Mouse (Mus musculus): ENCODE results near the gene Galns. TPM values are rescaled to one million over a fixed set of nuclear protein-coding genes. Genes with fewer than 3 reads are reported as not detected.

The Galns gene
- total RNA-seq, 2 experiments from 2014 or later: 11.8 to 13.9 TPM

DNA sequence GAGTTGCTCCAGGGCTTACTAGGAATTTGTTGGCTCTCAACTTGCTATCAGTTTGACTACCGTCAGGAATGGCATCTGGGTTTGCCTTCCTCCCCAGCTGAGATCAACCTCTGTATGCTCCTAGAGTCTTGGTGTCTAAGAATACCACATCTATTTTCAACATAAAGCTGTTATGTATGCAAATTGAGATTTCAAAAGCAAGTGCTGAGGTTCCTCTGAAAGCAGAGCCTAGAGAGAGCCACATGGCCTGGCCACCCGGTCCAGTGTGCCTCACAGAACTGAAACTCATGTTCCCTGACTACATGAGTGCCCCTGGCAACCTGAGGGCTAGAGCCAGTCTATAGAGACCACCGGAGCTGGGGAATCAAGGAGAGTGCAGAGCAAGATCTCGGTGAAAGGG lies 5.9 kb downstream of the Galns start:
- TF ChIP-seq CTCF (conservative IDR thresholded peaks at IDR 0.05): no peak
- DNase-seq (ENCODE audit: low spot score in 2 of 2): no peak
- Histone ChIP-seq H3K4me3 (no peak overlapping the region), H3K27ac (no peak overlapping the region)

DNA sequence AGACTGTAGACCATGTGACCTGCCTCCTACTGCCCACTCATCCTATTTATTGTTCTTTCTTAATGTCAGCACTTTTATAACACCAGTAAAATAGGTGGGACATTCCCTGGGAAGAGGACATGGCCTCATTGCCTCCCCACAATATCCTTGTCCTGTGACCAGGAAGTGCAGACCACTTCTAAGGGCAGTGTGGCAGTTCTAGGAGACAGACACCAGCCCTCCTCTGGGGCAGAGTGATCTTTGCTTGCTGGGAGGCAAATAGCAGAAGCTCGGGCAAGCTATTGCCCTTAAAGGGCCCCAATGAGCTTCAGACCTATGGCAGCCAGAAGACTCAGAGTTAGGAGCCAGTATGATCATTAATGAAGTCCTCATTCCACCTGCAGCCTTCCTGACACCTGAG lies 6.6 kb downstream of the Galns start:
- no peak for DNase-seq (ENCODE audit: low spot score in 2 of 2)
- no peak overlapping the region for H3K27ac ChIP-seq
- no peak for TF ChIP-seq CTCF (conservative IDR thresholded peaks at IDR 0.05)

DNA sequence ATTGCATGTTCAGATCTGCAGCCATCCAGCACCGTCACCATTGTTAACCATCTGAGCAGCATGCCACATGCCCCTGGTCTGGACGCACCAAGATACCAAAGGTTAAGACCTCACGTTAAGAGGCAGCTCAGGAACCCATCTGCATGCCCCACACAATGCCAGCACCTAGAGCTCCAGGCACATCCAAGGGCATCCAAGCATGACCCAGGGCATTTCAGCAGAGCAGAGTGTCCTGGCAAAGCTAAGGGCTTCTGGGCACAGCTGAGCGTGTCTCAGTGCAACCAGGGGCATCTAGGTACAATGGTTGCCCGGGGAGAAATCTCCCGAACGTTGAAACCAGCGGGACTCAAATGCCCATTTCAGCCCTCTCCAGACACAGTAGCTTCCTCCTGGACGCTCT lies 10.6 kb downstream of the Galns start:
- no peak overlapping the region for H3K27ac ChIP-seq
- TF ChIP-seq CTCF (conservative IDR thresholded peaks at IDR 0.05): no peak
- no peak overlapping the region for H3K4me3 ChIP-seq
- no peak for DNase-seq (ENCODE audit: low spot score in 2 of 2)

More for the DNA sequence above, 6.6 kb downstream of the Galns start:
- no peak overlapping the region for H3K4me3 ChIP-seq

DNA sequence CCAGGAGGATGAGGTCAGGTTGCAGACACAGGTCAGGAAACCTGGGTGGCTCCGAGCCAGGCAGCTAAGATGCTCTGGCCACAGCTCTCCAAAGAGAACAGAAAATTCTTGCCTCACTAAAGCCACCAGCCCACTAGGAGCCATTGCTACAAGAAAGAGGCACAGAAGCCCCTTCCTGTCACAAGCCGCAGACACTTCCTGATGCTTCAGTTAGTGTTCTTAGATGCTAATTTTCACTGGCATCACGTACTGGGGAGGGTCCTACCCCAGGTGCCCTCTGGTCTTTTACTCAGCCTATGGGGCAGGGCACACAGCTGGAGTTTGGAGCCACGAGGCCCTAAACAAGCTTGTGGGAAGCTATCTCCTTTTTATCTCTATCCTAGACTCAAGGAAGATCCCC lies 15.2 kb downstream of the Galns start:
- Histone ChIP-seq H3K4me3 (no peak overlapping the region), H3K27ac (no peak overlapping the region)
- no peak for TF ChIP-seq CTCF (conservative IDR thresholded peaks at IDR 0.05)
- DNase-seq (ENCODE audit: low spot score in 2 of 2): no peak

DNA sequence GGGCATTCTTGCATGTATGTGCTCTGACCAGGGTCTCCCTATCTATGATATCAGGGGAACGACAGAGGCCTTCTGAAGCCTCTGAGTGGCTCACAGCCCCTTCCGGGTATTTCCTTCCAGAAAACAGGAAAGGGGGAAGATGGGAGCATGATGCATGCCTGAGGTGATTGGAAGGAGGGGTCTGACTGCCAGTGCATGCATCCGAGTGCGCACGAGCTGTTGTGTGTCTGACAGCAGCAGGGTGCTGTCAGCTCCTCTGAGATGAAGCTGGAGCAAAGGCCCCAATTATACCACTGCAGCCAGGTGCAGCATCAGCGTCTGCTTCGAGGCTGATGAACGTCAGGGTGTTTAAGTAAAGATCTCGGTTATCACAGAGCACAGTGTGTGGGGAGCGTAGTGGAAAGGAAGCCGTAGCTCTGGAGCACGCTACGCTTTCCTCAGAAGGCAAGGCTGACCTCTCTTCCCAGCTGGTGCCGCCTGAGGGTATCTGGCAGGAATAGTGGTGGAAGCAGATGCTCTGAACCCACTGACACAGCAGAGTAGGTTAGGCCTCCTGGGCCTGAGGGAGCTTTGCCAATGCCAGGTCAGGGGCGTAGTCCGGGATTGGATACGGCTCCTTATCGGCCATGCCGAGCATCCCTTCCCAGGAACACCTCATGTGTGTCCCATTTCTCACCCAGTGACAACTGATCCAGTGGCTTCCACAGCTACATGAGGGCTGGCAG lies 17.3 kb downstream of the Galns start:
- Histone ChIP-seq H3K4me3 (no peak overlapping the region), H3K27ac (no peak overlapping the region)

DNA sequence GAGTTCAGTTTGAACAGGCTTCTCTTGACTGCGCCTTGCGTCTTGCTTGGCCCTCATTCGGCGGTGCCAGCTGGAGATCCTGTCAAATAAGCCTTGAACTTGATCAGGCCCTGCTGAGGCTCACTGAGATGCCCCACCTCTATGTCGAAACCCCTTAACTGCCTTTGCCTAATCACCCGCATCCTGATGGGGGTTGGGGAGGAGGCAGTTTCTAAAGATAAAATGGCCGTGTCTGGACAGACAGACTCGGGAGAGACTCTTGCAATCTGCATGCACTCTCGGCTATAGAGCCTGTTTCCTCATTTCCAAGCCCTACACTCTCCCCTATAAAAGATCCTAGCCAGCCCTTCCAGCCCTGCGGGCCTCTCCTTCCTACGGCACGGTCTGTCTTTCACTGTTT lies 18.0 kb downstream of the Galns start:
- no peak for DNase-seq (ENCODE audit: low spot score in 2 of 2)
- Histone ChIP-seq H3K27ac (no peak overlapping the region), H3K4me3 (no peak overlapping the region)
- no peak for TF ChIP-seq CTCF (conservative IDR thresholded peaks at IDR 0.05)

More for the DNA sequence above, 17.3 kb downstream of the Galns start:
- DNase-seq (ENCODE audit: low spot score in 2 of 2): no peak
- no peak for TF ChIP-seq CTCF (conservative IDR thresholded peaks at IDR 0.05)

DNA sequence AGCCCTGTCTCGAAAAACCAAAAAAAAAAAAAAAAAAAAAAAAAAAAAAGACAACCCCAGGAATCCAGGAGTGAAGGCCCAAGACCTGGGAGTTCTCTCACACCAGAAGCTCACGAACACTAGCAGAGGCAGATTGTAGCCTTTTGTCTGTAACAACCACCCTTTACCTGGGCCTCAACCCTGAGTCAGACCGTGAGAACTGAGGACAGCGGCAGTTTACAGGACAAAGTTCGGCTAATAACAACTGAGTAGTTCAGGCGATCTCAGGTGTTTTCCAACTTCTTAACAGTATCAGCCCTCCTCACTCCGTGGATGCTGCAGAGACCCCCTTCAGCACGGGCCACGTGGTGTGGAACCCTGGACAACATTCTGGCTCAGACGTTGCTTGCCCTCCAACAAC lies 24.5 kb downstream of the Galns start:
- TF ChIP-seq CTCF (conservative IDR thresholded peaks at IDR 0.05): no peak
- Histone ChIP-seq H3K4me3 (no peak overlapping the region), H3K27ac (no peak overlapping the region)
- DNase-seq (ENCODE audit: low spot score in 2 of 2): no peak

DNA sequence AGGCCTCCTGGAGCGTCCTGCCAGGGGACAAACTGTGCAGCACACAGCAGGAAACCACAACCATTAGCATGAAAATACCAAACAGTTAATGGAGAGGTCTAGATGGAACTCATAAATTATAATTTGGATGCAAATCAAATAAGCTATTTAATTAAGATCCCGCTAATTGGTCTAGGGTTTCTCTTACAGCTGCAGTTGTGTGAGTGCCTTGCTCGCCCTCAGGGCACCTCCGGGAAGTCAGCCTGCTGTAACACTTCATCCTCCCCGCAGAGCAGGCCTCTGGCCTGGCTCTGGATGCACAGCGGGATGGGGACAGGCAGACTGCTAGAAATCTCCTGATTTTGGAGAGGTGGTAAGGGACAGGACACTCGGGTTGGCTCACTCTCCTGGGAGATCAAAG lies 25.1 kb downstream of the Galns start:
- no peak for TF ChIP-seq CTCF (conservative IDR thresholded peaks at IDR 0.05)
- H3K4me3 ChIP-seq: no peak overlapping the region
- H3K27ac ChIP-seq: no peak overlapping the region
- DNase-seq (ENCODE audit: low spot score in 2 of 2): no peak

DNA sequence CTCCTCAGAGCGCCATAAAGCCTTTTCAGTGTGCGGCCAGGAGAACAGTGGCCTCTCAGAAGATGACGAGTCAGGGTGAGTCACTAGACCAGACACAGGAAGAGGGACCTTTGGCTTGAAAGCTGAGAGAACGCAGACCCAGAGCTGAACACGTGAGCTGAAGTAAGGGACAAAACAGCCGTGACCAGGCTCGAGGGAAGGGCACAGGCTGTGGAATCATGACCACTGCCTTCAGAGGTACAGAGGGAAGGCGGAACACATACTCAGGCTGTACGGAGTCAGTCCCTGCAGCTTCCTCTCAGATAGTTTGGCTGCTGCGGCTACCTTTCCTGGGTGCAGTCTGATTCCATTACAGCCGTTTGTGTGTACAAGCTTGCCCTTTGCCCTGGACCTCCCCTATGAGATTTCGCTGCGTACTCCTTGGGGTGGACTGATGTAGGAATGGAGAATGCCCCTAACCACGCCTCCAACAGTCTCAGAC lies 25.8 kb downstream of the Galns start:
- Histone ChIP-seq H3K4me3 (no peak overlapping the region), H3K27ac (no peak overlapping the region)
- no peak for DNase-seq (ENCODE audit: low spot score in 2 of 2)
- TF ChIP-seq CTCF (conservative IDR thresholded peaks at IDR 0.05): no peak

DNA sequence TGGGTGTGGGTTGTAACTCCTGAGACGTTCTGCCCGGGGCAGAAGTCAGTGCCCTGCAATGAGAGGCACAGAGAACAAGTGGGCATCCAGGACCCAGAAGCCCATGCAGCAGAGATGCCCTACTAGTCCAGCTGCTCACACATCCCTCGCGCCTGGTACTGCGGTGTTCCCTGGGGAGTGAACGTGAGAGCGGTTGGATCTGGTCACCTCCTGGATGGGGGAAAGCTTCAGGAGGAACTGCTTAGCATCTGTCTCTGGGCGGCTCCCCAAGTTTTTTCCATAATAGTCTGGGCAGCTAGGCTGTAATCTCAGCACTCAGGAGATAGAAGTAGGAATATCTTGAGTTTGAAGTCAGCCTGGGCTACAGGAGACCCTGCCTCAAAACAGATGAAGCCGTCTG lies 26.3 kb downstream of the Galns start:
- no peak overlapping the region for H3K27ac ChIP-seq
- H3K4me3 ChIP-seq: no peak overlapping the region
- DNase-seq (ENCODE audit: low spot score in 2 of 2): no peak
- no peak for TF ChIP-seq CTCF (conservative IDR thresholded peaks at IDR 0.05)

DNA sequence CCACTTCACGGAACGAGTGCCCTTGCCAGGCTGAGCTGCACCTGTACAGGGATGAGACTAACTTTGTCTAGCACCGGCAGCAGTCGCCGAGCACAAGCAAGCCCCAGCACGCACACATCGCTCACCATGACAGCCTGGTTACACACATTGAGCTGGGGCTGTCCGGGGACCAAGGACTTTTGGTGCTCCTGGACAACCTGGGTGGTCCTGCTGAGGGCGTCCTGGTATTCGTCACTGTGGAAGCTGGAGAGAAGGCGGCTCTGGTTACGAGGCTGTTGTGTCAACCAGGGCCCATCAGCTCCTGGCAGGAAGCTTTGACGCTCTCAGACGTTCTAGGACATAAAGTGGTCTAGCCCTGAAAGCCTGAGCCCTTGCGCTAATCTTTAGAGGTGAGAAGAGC lies 30.3 kb downstream of the Galns start:
- Histone ChIP-seq H3K4me3 (no peak overlapping the region), H3K27ac (no peak overlapping the region)
- no peak for TF ChIP-seq CTCF (conservative IDR thresholded peaks at IDR 0.05)
- DNase-seq (ENCODE audit: low spot score in 2 of 2): no peak

DNA sequence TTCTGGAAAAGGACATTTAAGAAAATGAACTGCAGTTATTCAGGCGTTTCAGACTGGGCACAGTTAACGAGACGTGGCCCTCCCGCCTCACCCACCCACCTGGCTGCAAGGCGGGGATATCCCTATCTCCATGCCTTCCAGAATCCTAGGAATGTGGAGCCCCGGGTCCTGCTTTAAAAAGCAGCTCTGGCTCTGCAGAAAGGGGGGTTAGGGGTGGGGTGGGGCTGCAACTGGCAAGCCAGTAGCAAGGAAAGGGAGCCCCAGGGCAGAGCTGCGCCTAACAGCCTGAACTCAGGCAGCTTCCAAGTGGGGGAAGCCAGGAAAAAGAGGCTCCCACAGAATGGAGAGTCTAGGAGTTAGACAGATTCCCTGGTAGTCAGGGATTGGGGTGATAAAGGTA lies 32.1 kb downstream of the Galns start:
- no peak for DNase-seq (ENCODE audit: low spot score in 2 of 2)
- H3K4me3 ChIP-seq: no peak overlapping the region
- TF ChIP-seq CTCF (conservative IDR thresholded peaks at IDR 0.05): no peak
- H3K27ac ChIP-seq: no peak overlapping the region

DNA sequence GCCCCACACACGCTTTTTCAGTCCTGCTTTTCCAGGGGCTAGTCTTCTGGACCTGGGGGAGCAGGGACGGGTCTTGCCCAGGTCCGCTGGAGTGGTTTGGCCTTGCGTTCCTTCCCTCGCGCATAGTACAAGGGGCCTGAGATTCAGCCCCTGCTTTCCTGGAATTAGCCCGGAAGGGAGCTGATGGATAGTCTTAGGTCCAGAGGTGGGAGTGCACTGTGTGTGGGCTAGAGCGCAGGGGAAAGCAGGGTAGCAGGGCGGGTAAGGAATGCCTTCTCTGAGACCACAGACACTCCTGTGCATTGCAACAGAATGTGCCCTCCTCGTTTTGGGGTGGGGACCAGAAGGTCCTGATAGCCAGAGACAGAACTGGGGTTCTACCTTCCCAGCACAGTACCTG lies 34.1 kb downstream of the Galns start:
- DNase-seq (ENCODE audit: low spot score in 2 of 2): no peak
- Histone ChIP-seq H3K27ac (peak overlapping the region; percentile 90; the same call in 1 of the 2 replicates), H3K4me3 (peak overlapping the region; percentile 88)
- no peak for TF ChIP-seq CTCF (conservative IDR thresholded peaks at IDR 0.05)

DNA sequence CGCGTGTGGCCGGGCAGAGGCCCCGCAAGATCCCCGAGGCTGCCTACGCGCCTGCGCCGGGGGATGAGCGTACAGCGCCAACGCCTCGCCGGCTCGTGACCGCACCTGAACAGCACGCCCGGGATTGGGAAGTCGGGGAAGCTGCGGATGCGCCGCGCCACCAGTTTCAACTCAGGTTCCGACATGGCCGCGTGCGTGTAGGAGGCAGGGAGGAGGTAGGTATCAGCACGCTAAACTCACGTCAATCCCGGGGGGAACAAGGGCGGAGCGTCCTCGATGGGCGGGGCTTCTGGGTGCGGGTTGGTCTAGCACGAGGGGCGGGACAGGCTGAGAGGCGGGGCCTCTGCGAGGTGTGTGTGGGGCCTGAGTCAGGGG lies 34.6 kb downstream of the Galns start, which contains the start of gene Aprt:
Gene Aprt, minus strand, starts transcription at position 262 of the 375 bp plus-strand sequence.
- no peak for TF ChIP-seq CTCF (conservative IDR thresholded peaks at IDR 0.05)
- peak within 1 kb of the TSS; percentile 90 for H3K27ac ChIP-seq
- peak; percentile 94 to 96 for DNase-seq (ENCODE audit: low spot score in 2 of 2)

More for the DNA sequence above, 34.6 kb downstream of the Galns start, which contains the start of gene Aprt:
- H3K4me3 ChIP-seq: peak within 1 kb of the TSS; percentile 88
